ENCODE assay signal across 24 mouse cellular contexts in genomic region chr9:27701559-27701958, GRCm38 (mm10).
A peak's percentile ranks its signal among the peaks of the same experiment; 100 is the strongest.
DNase-seq lines count a peak whose midpoint lies in the region; ATAC-seq and TF ChIP-seq lines count a peak whose summit lies in the region.
"Had no signal": no experiment of that assay in that cellular context is flagged by ENCODE, and none has a peak within 500 bp of the region (broad histone marks: within the 10 kb centered on the region; RNA-seq: fewer than 3 reads in every experiment).

No protein-coding gene starts in this region.

- no peak overlapping the region for H3K27ac ChIP-seq in midbrain, embryonic 11.5 days (ENCODE audit: low read depth, low read length)
- H3K27ac ChIP-seq in midbrain, embryonic 14.5 days (replicated peaks; ENCODE audit: low read depth, low read length) = no peak overlapping the region
- no peak overlapping the region for H3K27ac ChIP-seq in kidney, postnatal 0 days
- no peak overlapping the region for H3K27ac ChIP-seq in limb, embryonic 13.5 days
- H3K27ac ChIP-seq: forebrain, embryonic 15.5 days; heart, embryonic 10.5 days; hindbrain, embryonic 13.5 days; intestine, embryonic 15.5 days; midbrain, embryonic 12.5 days; stomach, embryonic 15.5 days had no signal

- TF ChIP-seq CTCF in kidney, postnatal 0 days (IDR thresholded peaks at IDR 0.05; ENCODE audit: low read depth) = no peak

- no peak for ATAC-seq in midbrain, embryonic 11.5 days (ENCODE audit: low FRiP score)
- no peak for ATAC-seq in midbrain, embryonic 14.5 days (ENCODE audit: low FRiP score, low TSS enrichment)
- no peak for ATAC-seq in kidney, postnatal 0 days (replicated peaks; ENCODE audit: low FRiP score, low read depth)
- peak; percentile 36; the same call in 1 of the 2 replicates for ATAC-seq in limb, embryonic 13.5 days (ENCODE audit: low FRiP score, low read depth)
- no peak for ATAC-seq in granulocyte monocyte progenitor cell, adult 5-6 weeks (replicated peaks; ENCODE audit: poor library complexity, severe bottlenecking)
- ATAC-seq: CD4-positive, CD25-positive, alpha-beta regulatory T cell, adult 4 months; forebrain, embryonic 15.5 days; intestine, embryonic 15.5 days had no signal

- no peaks in the 10 kb centered on the region for H3K4me1 ChIP-seq in midbrain, embryonic 11.5 days (ENCODE audit: control insufficient read depth, insufficient read depth, low read length)
- no peaks in the 10 kb centered on the region for H3K4me1 ChIP-seq in midbrain, embryonic 14.5 days (ENCODE audit: control insufficient read depth, insufficient read depth, low read length)
- no peaks in the 10 kb centered on the region for H3K4me1 ChIP-seq in kidney, postnatal 0 days (replicated peaks; ENCODE audit: insufficient read depth, low read length)
- H3K4me1 ChIP-seq in limb, embryonic 13.5 days = peaks cover 8% of the 10 kb centered on the region; the same call in 1 of the 2 replicates
- H3K4me1 ChIP-seq: hindbrain, embryonic 13.5 days; intestine, embryonic 15.5 days; midbrain, embryonic 12.5 days; stomach, embryonic 15.5 days had no signal

- H3K9ac ChIP-seq in midbrain, embryonic 11.5 days (ENCODE audit: low read length) = no peak overlapping the region
- H3K9ac ChIP-seq in midbrain, embryonic 14.5 days (replicated peaks; ENCODE audit: low read length) = no peak overlapping the region
- no peak overlapping the region for H3K9ac ChIP-seq in kidney, postnatal 0 days (ENCODE audit: low read depth, low read length)
- no peak overlapping the region for H3K9ac ChIP-seq in limb, embryonic 13.5 days
- H3K9ac ChIP-seq: forebrain, embryonic 15.5 days; hindbrain, embryonic 13.5 days; intestine, embryonic 15.5 days; lung, embryonic 14.5 days; midbrain, embryonic 12.5 days; stomach, embryonic 15.5 days had no signal

- H3K4me3 ChIP-seq in midbrain, embryonic 11.5 days (ENCODE audit: low read depth, low read length) = no peak overlapping the region
- H3K4me3 ChIP-seq in midbrain, embryonic 14.5 days (replicated peaks; ENCODE audit: low read depth, low read length) = no peak overlapping the region
- H3K4me3 ChIP-seq in kidney, postnatal 0 days (replicated peaks; ENCODE audit: low read depth, low read length) = no peak overlapping the region
- no peak overlapping the region for H3K4me3 ChIP-seq in limb, embryonic 13.5 days
- H3K4me3 ChIP-seq: forebrain, embryonic 15.5 days; heart, embryonic 10.5 days; hindbrain, embryonic 13.5 days; intestine, embryonic 15.5 days; midbrain, embryonic 12.5 days; myocyte; stomach, embryonic 15.5 days had no signal

- no peak overlapping the region for H3K4me2 ChIP-seq in midbrain, embryonic 11.5 days
- H3K4me2 ChIP-seq in midbrain, embryonic 14.5 days (ENCODE audit: low read length) = no peak overlapping the region
- H3K4me2 ChIP-seq in kidney, postnatal 0 days (ENCODE audit: low read length) = no peak overlapping the region
- H3K4me2 ChIP-seq in limb, embryonic 13.5 days (replicated peaks) = no peak overlapping the region; the same call in 1 of the 2 replicates
- H3K4me2 ChIP-seq: forebrain, embryonic 15.5 days; hindbrain, embryonic 13.5 days; intestine, embryonic 15.5 days; liver, embryonic 11.5 days; lung, embryonic 14.5 days; midbrain, embryonic 12.5 days; stomach, embryonic 15.5 days had no signal

- no peaks in the 10 kb centered on the region for H3K27me3 ChIP-seq in midbrain, embryonic 11.5 days (ENCODE audit: control insufficient read depth, insufficient read depth, low read length)
- H3K27me3 ChIP-seq in midbrain, embryonic 14.5 days (ENCODE audit: control insufficient read depth, insufficient read depth, low read length) = no peaks in the 10 kb centered on the region
- no peaks in the 10 kb centered on the region for H3K27me3 ChIP-seq in kidney, postnatal 0 days (ENCODE audit: insufficient read depth, low read length)
- peaks cover 11% of the 10 kb centered on the region for H3K27me3 ChIP-seq in limb, embryonic 13.5 days
- H3K27me3 ChIP-seq: forebrain, embryonic 15.5 days; hindbrain, embryonic 13.5 days; intestine, embryonic 15.5 days; midbrain, embryonic 12.5 days; stomach, embryonic 15.5 days had no signal

- H3K9me3 ChIP-seq in midbrain, embryonic 11.5 days (ENCODE audit: control insufficient read depth, low read length) = no peaks in the 10 kb centered on the region
- H3K9me3 ChIP-seq in midbrain, embryonic 14.5 days (ENCODE audit: control insufficient read depth, low read length) = no peaks in the 10 kb centered on the region
- H3K9me3 ChIP-seq in kidney, postnatal 0 days (replicated peaks; ENCODE audit: low read length) = no peaks in the 10 kb centered on the region
- no peaks in the 10 kb centered on the region for H3K9me3 ChIP-seq in limb, embryonic 13.5 days
- H3K9me3 ChIP-seq: forebrain, embryonic 15.5 days; G1E; heart, embryonic 10.5 days; hindbrain, embryonic 13.5 days; intestine, embryonic 15.5 days; midbrain, embryonic 12.5 days; stomach, embryonic 15.5 days had no signal

- WGBS in midbrain, embryonic 11.5 days = 86% methylated on average over 9 of the region's 9 CpGs
- WGBS in midbrain, embryonic 14.5 days = 90% methylated on average over 9 of the region's 9 CpGs
- WGBS in kidney, postnatal 0 days = 43% methylated on average over 9 of the region's 9 CpGs
- 22% methylated on average over 9 of the region's 9 CpGs for WGBS in limb, embryonic 13.5 days

- no peaks in the 10 kb centered on the region for H3K36me3 ChIP-seq in midbrain, embryonic 11.5 days (ENCODE audit: control insufficient read depth, insufficient read depth, low read length)
- H3K36me3 ChIP-seq in midbrain, embryonic 14.5 days (ENCODE audit: control insufficient read depth, insufficient read depth, low read length) = no peaks in the 10 kb centered on the region
- no peaks in the 10 kb centered on the region for H3K36me3 ChIP-seq in kidney, postnatal 0 days (ENCODE audit: insufficient read depth, low read length)
- H3K36me3 ChIP-seq in limb, embryonic 13.5 days = no peaks in the 10 kb centered on the region
- H3K36me3 ChIP-seq: forebrain, embryonic 15.5 days; G1E; heart, embryonic 10.5 days; hindbrain, embryonic 13.5 days; intestine, embryonic 15.5 days; midbrain, embryonic 12.5 days; stomach, embryonic 15.5 days had no signal

- peak; percentile 3 for DNase-seq in embryo, embryonic 10.5 days (ENCODE audit: low spot score)
- DNase-seq in embryo, embryonic 9.5 days (ENCODE audit: extremely low spot score) = no peak
- peak; percentile 76 for DNase-seq in midbrain, embryonic 11.5 days (ENCODE audit: low spot score, missing footprints)
- DNase-seq in midbrain, embryonic 14.5 days = no peak
- peak; percentile 25 for DNase-seq in kidney, postnatal 0 days (ENCODE audit: low spot score)
- DNase-seq in cerebellum, postnatal 36 days = no peak
- DNase-seq: adrenal gland, adult 2 months; cerebellum, postnatal 25 days; gastrocnemius, postnatal 14 days; heart, postnatal 10 days; thymus, adult 2 months had no signal

Comparison
In these comparisons a context has a peak if more than half of its experiments do, and no peak if none do; other contexts are left out.
1. DNase-seq: peak in embryo, embryonic 10.5 days (single experiment), midbrain, embryonic 11.5 days (single experiment) and kidney, postnatal 0 days (single experiment); none in embryo, embryonic 9.5 days (single experiment), midbrain, embryonic 14.5 days (single experiment) and cerebellum, postnatal 36 days (0 of 2).